Mouse (Mus musculus) embryo, embryonic 11 days (tissue): Measurements from ENCODE around the gene Sh2d3c.

Experiments
- DNase-seq: peaks from one replicate; pipeline ENCODE4 v3.0.0-alpha.2; 2015

Gene Sh2d3c

GRCm38 (mm10) chr2:32700966-32701743 is 19.7 kb upstream of the Sh2d3c start:
- DNase-seq, result no peak

DNA sequence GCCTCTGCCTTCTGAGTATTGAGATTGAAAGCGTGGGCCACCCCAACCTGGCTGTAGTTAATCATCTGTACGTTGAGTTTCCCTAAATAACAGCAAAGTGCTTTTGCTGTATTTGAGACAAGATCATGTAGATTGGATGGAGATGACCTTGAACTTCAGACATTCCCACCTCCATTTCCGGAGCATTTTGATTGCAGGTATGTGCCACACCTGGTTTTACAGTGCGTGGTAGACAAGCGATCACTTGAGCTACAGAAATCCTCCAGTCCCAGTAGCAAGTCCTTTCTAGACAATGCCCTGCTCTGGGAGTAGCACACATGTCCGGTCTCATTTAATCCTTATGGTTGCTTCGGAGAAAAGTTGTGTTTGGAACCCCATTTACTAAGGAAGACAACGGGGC is 17.8 kb upstream of the Sh2d3c start:
- no peak for DNase-seq

DNA sequence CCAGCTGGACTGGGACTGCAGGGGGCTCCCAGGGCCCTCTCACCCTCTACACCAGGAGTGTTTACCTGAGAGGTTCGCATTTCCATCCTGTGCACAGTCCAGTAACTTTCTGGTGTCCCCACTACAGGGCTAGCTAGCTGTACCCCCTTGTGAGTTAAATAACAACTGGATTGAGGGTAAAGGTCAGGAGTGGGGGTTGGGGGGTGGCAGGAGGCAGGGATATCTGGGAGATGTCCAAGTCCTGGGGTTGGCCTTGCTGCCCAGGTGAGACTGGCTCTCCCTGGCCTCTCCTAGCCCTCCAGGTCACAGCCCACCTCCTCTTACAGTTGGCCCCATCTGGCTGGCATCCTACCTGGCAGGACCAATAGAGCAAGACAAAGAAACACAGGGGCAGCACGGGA is 16.8 kb upstream of the Sh2d3c start, which contains the start of gene Fpgs:
Gene Fpgs, minus strand, starts transcription at position 125 of the 401 bp plus-strand sequence.
- DNase-seq, result no peak

- DNase-seq, result no peak
These were observed 15.8 kb upstream of the Sh2d3c start for GRCm38 (mm10) chr2:32705018-32705417.

DNA sequence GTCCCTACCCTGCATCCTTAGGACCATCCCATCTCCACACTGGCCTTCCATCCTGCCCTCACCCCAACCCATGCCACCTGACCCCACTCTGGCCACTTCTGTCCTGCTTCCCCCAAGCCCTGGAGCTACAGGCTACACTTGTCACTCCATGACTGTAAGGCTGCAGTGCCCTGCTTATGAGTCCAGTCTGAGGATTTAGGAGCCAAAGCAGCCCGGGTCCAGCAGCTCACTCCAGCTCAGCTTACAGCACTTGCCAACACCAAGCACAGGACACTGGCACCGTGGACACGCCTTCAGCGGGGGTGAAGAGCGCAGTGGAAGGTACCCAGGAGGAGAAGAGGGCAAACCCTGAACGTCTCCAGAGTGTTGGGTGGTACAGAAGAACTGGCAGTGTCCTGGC is 13.9 kb upstream of the Sh2d3c start:
- DNase-seq, result no peak

DNA sequence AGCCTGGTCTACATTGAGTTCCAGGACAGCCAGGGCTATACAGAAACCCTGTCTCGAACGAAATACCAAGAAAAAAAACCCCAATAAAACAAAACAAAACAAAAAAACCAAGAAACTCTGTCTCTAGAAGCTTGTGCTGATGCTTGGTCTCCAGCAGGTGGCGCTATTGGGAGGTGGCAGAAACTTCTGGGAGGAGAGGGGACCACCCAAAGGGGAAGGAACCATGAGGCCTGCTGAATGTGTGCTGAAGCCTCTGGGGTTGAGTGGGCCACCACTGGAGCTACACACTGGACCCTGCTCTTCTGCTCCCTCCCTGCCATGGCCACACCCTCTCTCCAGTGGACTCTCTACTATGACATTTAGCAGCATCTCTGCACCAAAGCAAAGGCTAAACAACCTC is 12.2 kb upstream of the Sh2d3c start:
- DNase-seq, result peak; percentile 84

- no peak for DNase-seq
These were observed 11.2 kb upstream of the Sh2d3c start for GRCm38 (mm10) chr2:32709521-32710137.

- no peak for DNase-seq
These were observed 10.4 kb upstream of the Sh2d3c start for GRCm38 (mm10) chr2:32710425-32710824.

DNA sequence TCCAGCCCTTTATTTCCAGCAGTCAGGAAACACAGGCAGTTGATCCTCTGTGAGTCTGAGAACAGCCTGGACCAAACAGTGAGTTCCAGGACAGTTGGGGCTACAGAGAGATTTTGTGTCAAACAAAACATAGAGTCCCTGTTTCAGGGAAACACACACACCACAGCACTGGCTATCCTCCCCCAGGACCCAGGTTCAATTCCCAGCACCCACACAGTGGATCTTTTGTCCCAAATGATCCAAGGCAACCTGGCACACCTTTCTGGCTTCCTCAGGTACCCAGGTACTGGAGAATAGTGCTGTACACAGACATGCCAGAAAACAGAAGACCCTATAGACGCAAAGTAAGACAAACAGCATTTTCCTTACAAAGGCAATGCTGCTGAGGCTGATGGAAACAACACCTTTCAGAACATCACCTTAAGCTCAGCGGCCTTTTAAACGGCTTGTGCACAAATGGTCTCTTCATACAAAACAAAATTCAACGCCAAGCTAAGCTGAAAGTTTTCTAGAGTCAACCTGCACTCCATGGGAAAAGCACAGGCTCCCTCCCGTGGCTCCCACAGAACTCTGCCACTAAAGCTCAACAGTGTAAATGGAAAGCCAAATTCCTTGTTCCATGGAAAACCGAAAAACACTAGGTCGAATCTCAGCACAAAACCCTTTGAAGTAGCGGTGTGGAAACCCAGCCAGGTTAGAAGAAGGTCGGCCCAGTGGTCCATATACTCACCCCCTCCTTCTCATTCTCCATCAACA is 9.4 kb upstream of the Sh2d3c start:
- DNase-seq, result no peak

- DNase-seq, result peak; percentile 72
These were observed 8.7 kb upstream of the Sh2d3c start for GRCm38 (mm10) chr2:32712108-32712551.

- peak; percentile 96 for DNase-seq
These were observed 8.3 kb upstream of the Sh2d3c start for GRCm38 (mm10) chr2:32712586-32712933.

DNA sequence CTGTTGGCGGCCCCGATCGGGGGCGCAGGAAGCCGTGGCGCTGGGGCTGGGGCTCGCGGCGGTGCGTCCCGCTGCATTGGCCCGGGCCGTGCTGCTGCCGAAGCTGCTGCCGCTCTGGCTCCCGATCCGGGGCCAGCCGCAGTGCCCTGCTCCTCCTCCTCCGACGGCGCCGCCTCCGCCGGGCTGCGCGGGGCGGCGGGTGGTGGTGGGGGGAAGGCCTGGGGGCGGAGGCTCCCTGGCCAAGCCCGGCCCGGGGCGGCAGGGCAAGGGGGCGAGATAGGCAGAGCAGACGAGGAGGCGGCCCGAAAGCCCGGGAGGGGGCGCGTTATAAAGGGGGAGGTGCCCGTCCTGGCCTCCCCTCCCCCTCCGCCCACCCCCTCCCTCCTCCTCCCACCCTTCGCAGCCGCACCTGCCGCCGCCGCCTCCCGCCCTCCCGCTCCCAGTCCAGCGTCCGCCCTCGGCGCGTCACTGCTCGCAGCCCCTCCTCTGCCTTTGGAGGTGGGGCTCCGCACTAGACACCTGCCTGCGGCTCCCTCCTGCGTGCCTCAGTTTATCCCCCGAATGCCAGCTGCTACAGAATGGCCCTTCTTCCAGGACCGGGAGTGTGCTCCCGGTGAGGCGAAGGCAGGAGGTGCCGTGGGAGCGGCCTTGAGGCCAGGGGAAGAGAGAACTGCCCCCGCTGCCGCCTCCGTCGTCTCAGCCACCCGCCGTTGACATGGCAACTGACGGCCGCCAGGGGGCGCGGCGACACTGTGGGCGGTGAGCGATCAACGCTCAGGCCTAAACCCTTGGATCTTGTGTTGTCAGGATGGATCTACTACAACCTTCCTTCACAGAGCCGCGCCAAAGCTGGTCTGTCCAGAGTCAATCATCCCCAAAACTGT is 7.7 kb upstream of the Sh2d3c start, which contains the start of gene Cdk9:
Gene Cdk9, minus strand, starts transcription at position 143 of the 884 bp plus-strand sequence.
- DNase-seq, result peak; percentile 92

- no peak for DNase-seq
These were observed 6.5 kb upstream of the Sh2d3c start for GRCm38 (mm10) chr2:32714117-32714986.

DNA sequence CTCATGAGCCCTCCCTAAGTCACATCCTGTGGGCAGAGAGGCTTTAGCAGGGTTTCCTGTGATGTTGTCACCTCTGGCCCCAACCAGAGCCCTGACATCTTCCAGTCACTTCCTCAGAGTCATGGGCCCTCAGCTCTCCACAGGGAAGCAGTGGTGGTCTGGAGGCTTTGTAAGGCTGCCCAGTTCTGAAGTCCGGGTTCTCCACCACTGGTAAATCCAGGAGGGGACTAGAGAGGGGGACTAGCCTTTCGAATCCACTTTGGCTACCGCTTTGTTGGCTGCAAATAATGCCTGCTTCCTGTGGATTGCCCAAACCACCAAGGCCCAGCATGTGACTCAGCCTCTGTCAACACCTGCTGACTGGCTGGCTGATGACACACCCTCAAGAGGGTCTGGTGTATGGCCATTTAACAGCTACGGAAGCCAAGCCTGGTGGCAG is 5.8 kb upstream of the Sh2d3c start:
- DNase-seq, result no peak

- no peak for DNase-seq
These were observed 2.1 kb upstream of the Sh2d3c start for GRCm38 (mm10) chr2:32718761-32719160.

DNA sequence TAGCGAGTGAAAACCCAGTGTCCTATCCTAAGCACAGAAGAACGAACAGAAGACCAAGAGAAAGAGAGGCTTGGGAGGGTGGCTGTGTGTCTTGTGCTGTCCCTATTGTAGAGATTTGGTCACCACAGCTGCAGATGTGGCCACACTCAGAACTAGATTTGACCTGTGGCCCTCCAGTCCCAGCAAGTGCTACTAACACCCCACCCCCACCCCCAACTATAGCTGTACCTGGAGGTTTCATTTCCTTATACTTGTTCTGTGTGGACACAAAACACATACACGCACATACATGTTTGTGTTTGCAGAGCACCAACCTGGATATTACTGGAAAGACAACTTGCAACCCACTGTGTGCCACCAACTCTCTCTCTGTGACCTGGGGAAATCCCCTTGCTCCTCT is 802 bp upstream of the Sh2d3c start:
- DNase-seq, result no peak

DNA sequence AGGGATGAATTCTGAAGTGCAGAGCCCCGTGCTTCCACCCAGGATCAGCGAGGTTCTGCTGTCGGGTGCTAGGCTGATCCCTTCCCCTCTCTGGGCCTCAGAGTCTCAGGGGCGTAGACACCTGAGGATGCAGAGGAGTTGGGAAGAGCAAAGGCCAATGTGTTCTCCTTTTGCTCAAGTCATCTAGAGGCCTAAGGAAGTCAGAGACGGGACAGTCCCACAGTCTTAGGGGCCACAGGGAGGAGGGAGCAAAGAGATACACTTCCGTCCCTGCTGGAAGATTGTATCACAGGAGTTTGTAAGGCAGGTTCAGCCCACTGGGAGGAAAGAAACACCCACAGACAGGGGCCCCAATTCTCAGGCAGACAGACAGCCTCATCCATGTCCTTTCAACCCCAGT is 1.2 kb downstream of the Sh2d3c start:
- no peak for DNase-seq

GRCm38 (mm10) chr2:32722581-32722980 is 1.7 kb downstream of the Sh2d3c start:
- no peak for DNase-seq

DNA sequence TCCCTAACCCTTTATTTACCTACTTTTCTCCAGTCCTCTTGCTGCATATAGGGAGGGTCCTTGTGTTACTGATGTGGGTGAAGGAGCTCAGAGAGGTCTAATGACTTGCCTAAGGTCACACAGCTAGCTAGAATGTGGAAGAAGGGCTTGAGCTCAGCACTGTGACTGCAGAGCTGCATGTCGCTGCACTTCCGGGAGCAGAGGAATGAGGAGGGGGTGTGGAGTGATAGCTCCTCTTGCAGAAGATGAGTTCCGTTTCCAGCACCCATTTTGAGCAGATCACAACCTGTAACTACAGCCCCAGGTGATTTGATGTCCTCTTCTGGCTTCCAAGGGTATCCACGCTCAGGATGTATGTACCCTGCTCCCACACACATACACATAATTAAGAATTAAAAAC is 3.3 kb downstream of the Sh2d3c start:
- no peak for DNase-seq

- no peak for DNase-seq
These were observed 4.3 kb downstream of the Sh2d3c start for GRCm38 (mm10) chr2:32724832-32725790.
